ENCODE assay signal across 9 mouse cellular contexts in the genomic region with DNA sequence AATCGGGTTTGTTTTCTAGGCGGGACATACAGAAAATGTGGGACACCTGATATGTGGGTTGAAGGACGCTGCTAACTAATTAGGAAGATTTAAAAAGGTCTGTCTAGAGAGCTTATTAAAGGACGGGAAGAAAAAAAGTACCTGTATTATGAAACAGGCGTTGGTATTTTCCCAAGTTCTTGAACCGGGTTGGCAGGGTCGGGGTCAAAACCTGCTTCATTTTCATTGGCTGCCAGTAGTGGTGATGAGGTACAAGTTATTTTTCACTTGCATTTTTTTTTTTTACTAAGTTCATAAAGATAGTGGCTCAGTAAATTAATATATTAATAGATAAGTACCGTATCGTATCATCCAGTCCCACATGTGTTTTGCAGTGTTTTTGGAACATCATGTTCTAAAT. TPM values are rescaled to one million over a fixed set of nuclear protein-coding genes. Genes with fewer than 3 reads are reported as not detected.
DNase-seq lines count a peak whose midpoint lies in the region; ATAC-seq and TF ChIP-seq lines count a peak whose summit lies in the region.
"Had no signal": no experiment of that assay in that cellular context is flagged by ENCODE, and none has a peak within 500 bp of the region (broad histone marks: within the 10 kb centered on the region; RNA-seq: fewer than 3 reads in every experiment).

No protein-coding gene starts in this region.

- H3K4me1 ChIP-seq in lung, embryonic 16.5 days (replicated peaks; ENCODE audit: control insufficient read depth, insufficient read depth, low read length): peaks cover 15% of the 10 kb centered on the region; the same call in 1 of the 2 replicates
- H3K4me1 ChIP-seq in forebrain, postnatal 0 days (ENCODE audit: insufficient read depth): no peaks in the 10 kb centered on the region
- peaks cover 31% of the 10 kb centered on the region for H3K4me1 ChIP-seq in limb, embryonic 12.5 days (replicated peaks)
- H3K4me1 ChIP-seq in stomach, embryonic 15.5 days: 0 out of 2 replicates have a peak, but pooled peaks cover 5% of the 10 kb centered on the region

- H3K27me3 ChIP-seq in lung, embryonic 16.5 days (ENCODE audit: control insufficient read depth, insufficient read depth, low read depth, low read length): no peaks in the 10 kb centered on the region; the same call in 1 of the 2 replicates
- H3K27me3 ChIP-seq in forebrain, postnatal 0 days (ENCODE audit: insufficient read depth, low read length): 0 out of 2 replicates have a peak, but pooled peaks cover 3% of the 10 kb centered on the region
- peaks cover 19% of the 10 kb centered on the region for H3K27me3 ChIP-seq in limb, embryonic 12.5 days
- no peaks in the 10 kb centered on the region for H3K27me3 ChIP-seq in stomach, embryonic 15.5 days (replicated peaks)

- WGBS in lung, embryonic 16.5 days: 11% methylated on average over 9 of the region's 9 CpGs
- 20% methylated on average over 9 of the region's 9 CpGs for WGBS in forebrain, postnatal 0 days
- WGBS in limb, embryonic 12.5 days: 12% methylated on average over 9 of the region's 9 CpGs
- WGBS in stomach, embryonic 15.5 days: 14% methylated on average over 9 of the region's 9 CpGs

- no peaks in the 10 kb centered on the region for H3K36me3 ChIP-seq in lung, embryonic 16.5 days (ENCODE audit: control insufficient read depth, insufficient read depth, low read length)
- H3K36me3 ChIP-seq in forebrain, postnatal 0 days (ENCODE audit: insufficient read depth): no peaks in the 10 kb centered on the region
- no peaks in the 10 kb centered on the region for H3K36me3 ChIP-seq in limb, embryonic 12.5 days
- no peaks in the 10 kb centered on the region for H3K36me3 ChIP-seq in stomach, embryonic 15.5 days

- no peak for DNase-seq in lung, postnatal 36 days
- DNase-seq in forebrain, postnatal 0 days: no peak
- no peak for DNase-seq in ovary, postnatal 36 days (ENCODE audit: low spot score)
- DNase-seq in T-cell, adult 2 months (ENCODE audit: low spot score): no peak
- no peak for DNase-seq in spleen, postnatal 14 days (ENCODE audit: low spot score in 2 of 2)

- TF ChIP-seq CTCF in forebrain, postnatal 0 days (IDR thresholded peaks at IDR 0.05; ENCODE audit: low read depth): no peak

- H3K4me3 ChIP-seq in lung, embryonic 16.5 days (ENCODE audit: low read length): peak overlapping the region; percentile 85
- H3K4me3 ChIP-seq in forebrain, postnatal 0 days (ENCODE audit: low read depth, low read length): peak overlapping the region; percentile 71
- H3K4me3 ChIP-seq in limb, embryonic 12.5 days (replicated peaks): peak overlapping the region; percentile 81
- peak overlapping the region; percentile 86 for H3K4me3 ChIP-seq in stomach, embryonic 15.5 days (replicated peaks)

- no peak for ATAC-seq in lung, embryonic 16.5 days (ENCODE audit: low read depth)
- ATAC-seq in forebrain, postnatal 0 days: no peak
- ATAC-seq in limb, embryonic 12.5 days (ENCODE audit: insufficient number of reproducible peaks, insufficient read depth, low FRiP score, low TSS enrichment, low read depth): no peak
- no peak for ATAC-seq in stomach, embryonic 15.5 days (ENCODE audit: insufficient read depth, low FRiP score, low read depth)

- H3K9ac ChIP-seq in lung, embryonic 16.5 days (ENCODE audit: low read length): peak overlapping the region; percentile 86
- no peak overlapping the region for H3K9ac ChIP-seq in forebrain, postnatal 0 days
- no peak overlapping the region for H3K9ac ChIP-seq in limb, embryonic 12.5 days (replicated peaks)
- no peak overlapping the region for H3K9ac ChIP-seq in stomach, embryonic 15.5 days

- peak overlapping the region; percentile 90 for H3K4me2 ChIP-seq in lung, embryonic 16.5 days (ENCODE audit: low read depth, low read length)
- peak overlapping the region; percentile 95 for H3K4me2 ChIP-seq in forebrain, postnatal 0 days (ENCODE audit: low read depth)
- peak overlapping the region; percentile 95 for H3K4me2 ChIP-seq in limb, embryonic 12.5 days
- peak overlapping the region; percentile 89 for H3K4me2 ChIP-seq in stomach, embryonic 15.5 days

- H3K27ac ChIP-seq in lung, embryonic 16.5 days (ENCODE audit: low read length): peak overlapping the region; percentile 84
- H3K27ac ChIP-seq in forebrain, postnatal 0 days (ENCODE audit: low read depth, low read length): no peak overlapping the region
- H3K27ac ChIP-seq in limb, embryonic 12.5 days: no peak overlapping the region
- no peak overlapping the region for H3K27ac ChIP-seq in stomach, embryonic 15.5 days
- H3K27ac ChIP-seq: macrophage had no signal

- H3K9me3 ChIP-seq in lung, embryonic 16.5 days (ENCODE audit: control insufficient read depth, low read length): no peaks in the 10 kb centered on the region
- no peaks in the 10 kb centered on the region for H3K9me3 ChIP-seq in forebrain, postnatal 0 days (ENCODE audit: low read length)
- no peaks in the 10 kb centered on the region for H3K9me3 ChIP-seq in limb, embryonic 12.5 days
- H3K9me3 ChIP-seq in stomach, embryonic 15.5 days: no peaks in the 10 kb centered on the region

RNA-seq across cellular contexts. Expression of a gene that starts 1.3 kb away (rescaled TPM):
- 14.9 and 15.4 TPM in 2 replicates for polyA plus RNA-seq in lung, embryonic 16.5 days (2015; fragmentation: Nextera tagmentation; extraction: Ambion mirVana)
- 7.8 and 16.2 TPM in 2 replicates for total RNA-seq in forebrain, postnatal 0 days (2014; rRNA removed)
- polyA plus RNA-seq in forebrain, postnatal 0 days (2015; fragmentation: Nextera tagmentation; extraction: Ambion mirVana): 1.1 and 1.8 TPM in 2 replicates
- polyA plus RNA-seq in limb, embryonic 12.5 days (2016; fragmentation: Nextera tagmentation; extraction: Ambion mirVana): 12.5 and 13.2 TPM in 2 replicates
- polyA plus RNA-seq in stomach, embryonic 15.5 days (2015; fragmentation: Nextera tagmentation; extraction: Ambion mirVana): 15.8 and 17.0 TPM in 2 replicates
- polyA plus RNA-seq: macrophage had no signal
